7 mouse cellular contexts compared by ENCODE assay signal in the genomic region with DNA sequence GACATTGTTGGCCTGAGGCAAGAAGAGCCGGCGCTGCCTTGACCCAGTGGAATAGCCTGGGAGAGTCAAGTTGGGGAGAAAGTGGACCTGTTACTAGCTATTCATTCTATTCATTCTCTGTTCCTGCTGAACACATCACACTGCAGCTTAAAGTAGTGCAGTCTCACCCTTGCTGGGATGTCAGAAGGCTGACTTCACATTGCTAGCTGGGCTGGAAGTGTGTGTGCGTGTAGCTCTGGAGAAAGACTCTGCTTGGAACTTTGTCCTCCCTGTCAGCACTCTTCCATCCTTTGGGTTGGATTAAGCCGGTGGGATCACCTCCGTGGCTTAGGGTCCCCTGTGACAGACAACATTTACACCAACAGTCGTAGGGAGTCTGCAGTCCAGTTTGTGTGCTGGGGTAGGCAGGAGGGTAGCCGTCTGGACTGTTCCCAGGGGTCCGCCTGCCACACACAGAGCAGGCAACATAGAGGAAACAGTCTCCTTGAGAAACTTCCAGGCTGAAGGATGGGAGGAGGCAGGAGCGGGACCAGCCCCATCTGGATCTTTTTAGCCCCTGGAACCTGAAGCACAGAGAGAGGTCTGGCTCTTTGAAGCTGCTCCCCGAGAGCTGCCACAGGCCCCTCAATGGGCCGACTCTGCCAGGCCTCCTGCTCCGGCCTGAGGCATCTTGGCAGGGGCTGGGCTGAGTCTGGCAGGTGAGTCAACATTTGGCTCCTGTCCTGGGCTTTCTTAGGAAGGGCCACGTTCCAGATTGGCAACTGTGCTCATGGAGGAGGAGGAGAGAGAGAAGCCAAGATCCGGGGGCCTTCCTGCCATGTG.
A peak's percentile ranks its signal among the peaks of the same experiment; 100 is the strongest.
DNase-seq lines count a peak whose midpoint lies in the region.

No protein-coding gene starts in this region.

- DNase-seq in right cerebral cortex, adult 18-20 months, result peak; percentile 34
- DNase-seq in right cerebral cortex, postnatal 4 days, result no peak
- DNase-seq in cerebellum, adult 18-20 months, result peak; percentile 90 to 91
- DNase-seq in forelimb bud, embryonic 11.5 days (ENCODE audit: low read depth, low spot score), result peak; percentile 67
- peak; percentile 26 for DNase-seq in kidney, postnatal 14 days
- peak; percentile 75 for DNase-seq in ovary, postnatal 14 days (ENCODE audit: low spot score)
- no peak for DNase-seq in thymus, postnatal 10 days (ENCODE audit: low spot score in 2 of 2)

Comparison
In these comparisons a context has a peak if more than half of its experiments do, and no peak if none do; other contexts are left out.
1. DNase-seq: peak in right cerebral cortex, adult 18-20 months (single experiment), cerebellum, adult 18-20 months (2 of 2), forelimb bud, embryonic 11.5 days (single experiment), kidney, postnatal 14 days (single experiment) and ovary, postnatal 14 days (single experiment); none in right cerebral cortex, postnatal 4 days (single experiment) and thymus, postnatal 10 days (0 of 2).